Mouse (Mus musculus): ENCODE measurements around the gene Gm21083.
"Not testable (repeated sequence)": the region's sequence is repeated elsewhere in the genome, so short reads cannot be mapped to it uniquely, and the experiment has no call there.

The Gm21083 gene

DNA sequence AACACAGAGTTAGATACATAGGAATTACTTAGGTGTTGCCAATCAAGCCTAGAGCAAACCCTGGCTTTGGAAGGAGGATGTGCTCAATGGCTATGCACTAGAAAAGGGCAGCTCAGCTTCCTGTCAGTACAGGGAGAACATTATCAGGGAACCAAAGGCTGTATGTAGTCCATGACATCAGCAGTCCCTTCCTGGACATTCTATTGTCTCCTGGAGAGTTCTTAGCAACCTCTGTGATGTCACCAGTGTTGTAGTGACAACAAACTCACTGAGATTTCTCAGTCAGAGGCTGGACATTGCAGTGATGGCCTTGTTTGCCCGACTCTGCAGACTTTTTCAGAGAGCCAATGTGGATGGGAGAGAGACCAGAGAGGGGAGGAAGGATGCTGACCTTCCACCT, at the start of gene Gm21083:
Gene Gm21083, plus strand, starts transcription at position 301 of the 400 bp plus-strand sequence.
- DNase-seq (ENCODE audit: low spot score): not testable (repeated sequence)

DNA sequence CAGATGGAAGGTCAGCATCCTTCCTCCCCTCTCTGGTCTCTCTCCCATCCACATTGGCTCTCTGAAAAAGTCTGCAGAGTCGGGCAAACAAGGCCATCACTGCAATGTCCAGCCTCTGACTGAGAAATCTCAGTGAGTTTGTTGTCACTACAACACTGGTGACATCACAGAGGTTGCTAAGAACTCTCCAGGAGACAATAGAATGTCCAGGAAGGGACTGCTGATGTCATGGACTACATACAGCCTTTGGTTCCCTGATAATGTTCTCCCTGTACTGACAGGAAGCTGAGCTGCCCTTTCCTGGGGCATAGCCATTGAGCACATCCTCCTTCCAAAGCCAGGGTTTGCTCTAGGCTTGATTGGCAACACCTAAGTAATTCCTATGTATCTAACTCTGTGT, 48.0 kb upstream of the Gm21083 start, which contains the start of gene Gm21190:
Gene Gm21190, minus strand, starts transcription at position 101 of the 400 bp plus-strand sequence.
- not testable (repeated sequence) for DNase-seq (ENCODE audit: low spot score)

DNA sequence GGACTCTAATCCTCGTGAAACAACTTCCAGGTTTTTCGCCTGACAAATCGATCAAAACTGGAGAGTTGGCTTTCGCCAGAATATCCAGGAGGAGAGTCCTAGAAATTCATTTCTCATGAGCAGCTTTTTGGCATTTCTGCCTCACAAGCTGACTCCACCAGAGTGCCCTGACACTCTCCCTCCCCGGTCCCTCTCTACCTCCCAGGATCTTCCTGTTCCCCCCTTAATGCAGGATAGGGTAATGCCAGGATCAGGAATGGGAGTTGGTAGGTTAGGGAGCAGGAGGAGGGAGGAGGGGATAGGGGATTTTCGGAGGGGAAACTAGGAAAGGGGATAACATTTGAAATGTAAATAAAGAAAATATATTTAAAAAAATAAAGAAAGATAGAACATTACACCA, 28.5 kb upstream of the Gm21083 start:
- DNase-seq (ENCODE audit: low spot score): not testable (repeated sequence)

DNA sequence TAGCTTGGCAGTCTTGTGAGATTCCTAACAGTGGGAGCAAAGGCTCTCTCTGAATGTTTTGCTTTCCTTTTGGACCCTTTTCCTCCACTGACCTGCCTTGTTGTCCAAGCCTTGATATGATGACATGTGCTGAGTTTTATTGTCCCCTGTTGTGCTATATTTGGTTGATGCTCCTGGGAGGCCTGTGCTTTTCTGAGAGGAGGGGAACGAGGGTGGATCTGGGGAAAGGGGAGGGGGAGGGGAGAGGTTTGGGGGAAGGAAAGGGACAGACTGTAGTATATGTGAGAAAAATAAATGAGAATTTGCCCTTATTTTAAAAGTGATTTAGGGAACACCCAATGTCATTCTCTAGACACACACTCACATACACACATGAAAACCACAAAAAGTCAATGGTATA, 28.0 kb upstream of the Gm21083 start:
- DNase-seq (ENCODE audit: low spot score): peak; percentile 23

DNA sequence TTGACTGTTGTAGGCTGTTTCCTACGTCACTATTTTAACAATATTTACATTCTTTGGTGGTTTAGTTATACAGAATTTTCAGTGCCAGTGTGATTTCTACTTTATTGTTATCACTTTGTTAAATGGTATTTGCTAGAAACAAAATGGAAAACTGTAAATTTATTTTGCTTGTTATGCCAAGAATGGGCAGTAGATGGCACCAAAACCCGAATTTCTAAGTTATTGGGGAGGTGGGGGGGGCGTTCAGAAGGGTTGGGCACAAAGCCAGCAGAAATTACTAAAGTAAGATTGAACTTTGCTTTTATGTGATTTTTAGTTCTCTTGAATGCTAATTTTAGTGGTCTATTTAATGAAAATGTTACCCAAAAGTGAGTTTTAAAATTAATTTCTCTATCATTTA, 27.5 kb upstream of the Gm21083 start:
- DNase-seq (ENCODE audit: low spot score): not testable (repeated sequence)

DNA sequence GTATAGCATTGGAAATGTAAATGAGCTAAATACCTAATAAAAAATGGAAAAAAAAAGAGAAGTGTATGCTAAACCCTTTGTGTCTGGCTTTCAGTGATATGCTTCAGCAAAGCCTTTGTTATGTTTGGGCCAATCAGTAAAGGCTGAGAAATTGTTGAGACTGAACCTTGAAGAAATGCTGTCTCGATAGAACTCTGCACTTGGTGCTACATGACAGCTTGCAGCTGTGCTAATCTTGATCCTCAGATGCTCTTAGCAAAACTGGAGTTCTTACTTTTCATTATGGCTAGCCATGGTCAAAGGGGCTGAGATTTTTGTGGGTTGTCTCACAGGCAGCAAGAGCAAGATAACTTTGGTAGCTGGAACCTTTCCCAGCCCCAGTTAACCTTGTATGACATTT, 18.5 kb upstream of the Gm21083 start:
- DNase-seq (ENCODE audit: low spot score): not testable (repeated sequence)

DNA sequence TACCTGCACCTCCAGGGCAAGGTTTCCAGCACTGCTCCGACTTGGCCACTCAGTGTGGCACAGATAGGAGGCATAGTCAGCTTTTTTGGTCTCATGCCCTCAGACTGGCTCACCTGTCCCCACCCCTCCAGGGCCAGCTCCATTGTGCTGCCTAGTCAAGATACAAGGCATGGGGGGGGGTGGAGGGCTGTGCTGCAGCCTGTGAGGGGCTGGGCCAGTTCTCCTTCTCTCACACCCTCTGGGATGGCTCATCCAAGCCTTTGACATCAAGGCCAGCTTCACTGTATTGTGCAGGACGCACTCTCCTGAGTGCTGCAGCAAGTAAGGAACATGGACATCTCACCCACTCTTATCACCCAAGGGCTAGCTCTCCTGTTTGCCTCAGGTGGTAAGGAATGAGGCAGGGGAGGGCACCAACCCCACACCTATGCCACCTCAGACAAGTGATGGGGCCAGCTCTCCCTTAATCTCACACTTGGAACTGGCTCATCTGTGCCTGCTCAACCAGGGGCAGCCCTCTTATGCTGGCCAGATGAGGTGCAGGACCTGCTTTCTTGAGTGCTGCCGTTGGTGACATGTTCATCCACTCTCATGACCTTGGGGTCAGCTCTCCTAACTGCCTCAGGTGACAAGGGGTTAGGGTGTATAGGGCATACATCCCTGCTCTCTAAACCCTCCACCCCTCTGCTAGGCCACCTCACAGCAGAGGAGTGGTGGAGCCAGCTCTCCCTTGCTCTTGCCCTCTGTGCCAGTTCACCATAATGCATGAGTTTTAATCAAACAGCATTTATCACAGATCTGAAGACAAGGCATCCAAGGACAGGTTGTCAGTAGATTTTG, 15.5 kb upstream of the Gm21083 start:
- not testable (repeated sequence) for DNase-seq (ENCODE audit: low spot score)

DNA sequence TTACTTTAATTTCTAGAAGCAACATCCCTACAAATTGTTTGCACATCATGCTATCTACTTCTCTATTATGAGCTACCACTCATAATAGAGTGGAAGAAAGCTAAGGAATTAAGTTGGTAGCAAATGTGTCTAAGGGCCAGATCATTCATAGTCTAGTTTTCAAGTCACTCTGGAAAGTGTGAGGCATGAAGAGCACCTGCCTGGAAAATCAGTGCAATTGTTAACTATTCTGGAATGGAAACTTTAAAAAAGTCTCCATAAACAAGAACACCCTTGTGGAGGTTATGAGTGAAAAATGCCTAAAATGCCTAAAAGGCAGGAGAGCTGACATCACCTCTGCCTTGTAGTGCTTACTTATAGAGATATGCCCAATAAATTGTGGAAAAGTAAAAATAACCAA, 3.4 kb upstream of the Gm21083 start:
- not testable (repeated sequence) for DNase-seq (ENCODE audit: low spot score)

DNA sequence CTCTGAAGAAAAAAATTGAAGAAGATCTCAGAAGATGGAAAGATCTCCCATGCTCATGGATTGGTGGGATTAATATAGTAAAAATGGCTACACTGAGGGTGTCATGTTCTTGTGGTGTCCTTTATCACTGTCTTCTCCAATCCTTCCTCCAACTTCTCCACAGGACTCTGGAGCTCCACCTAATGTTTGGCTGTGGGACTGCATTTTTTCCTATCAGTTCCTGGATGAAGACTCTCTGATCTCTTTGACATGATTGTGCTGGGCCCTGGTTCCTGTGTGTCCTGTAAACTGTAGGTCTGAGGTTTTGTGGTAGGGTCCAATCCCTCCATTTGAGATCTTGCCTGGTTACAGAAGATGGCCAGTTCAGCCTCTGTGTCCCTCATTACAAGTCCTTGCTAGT, 9.2 kb downstream of the Gm21083 start:
- not testable (repeated sequence) for DNase-seq (ENCODE audit: low spot score)

DNA sequence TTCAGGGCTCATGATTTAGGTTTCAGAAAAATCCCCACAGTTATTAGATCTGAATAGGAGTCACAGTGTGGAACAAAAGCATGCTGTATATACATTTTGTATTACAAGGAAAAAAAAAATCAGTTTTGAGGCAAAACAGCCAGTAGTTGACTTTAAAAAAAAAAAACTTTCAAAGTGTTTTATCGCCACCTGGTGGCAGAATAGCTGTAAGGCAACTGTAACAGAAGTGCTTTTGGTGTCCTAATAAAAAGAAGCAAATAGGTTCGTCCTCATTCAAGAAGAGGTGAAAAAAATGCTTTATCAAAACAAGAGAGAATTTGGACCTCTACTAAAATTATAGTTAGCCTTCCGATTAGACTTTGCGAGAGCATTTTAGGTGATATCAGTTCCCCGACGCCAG, 11.2 kb downstream of the Gm21083 start:
- peak; percentile 76 for DNase-seq (ENCODE audit: low spot score)

DNA sequence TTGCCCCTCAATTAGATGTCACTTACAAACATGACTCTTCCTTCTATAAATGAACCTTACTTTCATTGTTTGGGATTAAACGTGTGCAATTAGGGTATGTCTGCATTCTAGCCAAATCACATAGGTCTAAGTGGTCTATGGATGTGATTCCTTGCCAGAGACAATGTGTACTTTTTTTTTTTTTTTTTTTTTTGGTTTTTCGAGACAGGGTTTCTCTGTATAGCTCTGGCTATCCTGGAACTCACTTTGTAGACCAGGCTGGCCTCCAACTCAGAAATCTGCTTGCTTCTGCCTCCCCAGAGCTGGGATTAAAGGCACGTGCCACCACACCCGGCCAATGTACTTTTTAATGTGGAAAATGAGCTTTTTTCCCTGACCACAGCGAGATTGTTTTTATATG, 13.5 kb downstream of the Gm21083 start:
- not testable (repeated sequence) for DNase-seq (ENCODE audit: low spot score)

DNA sequence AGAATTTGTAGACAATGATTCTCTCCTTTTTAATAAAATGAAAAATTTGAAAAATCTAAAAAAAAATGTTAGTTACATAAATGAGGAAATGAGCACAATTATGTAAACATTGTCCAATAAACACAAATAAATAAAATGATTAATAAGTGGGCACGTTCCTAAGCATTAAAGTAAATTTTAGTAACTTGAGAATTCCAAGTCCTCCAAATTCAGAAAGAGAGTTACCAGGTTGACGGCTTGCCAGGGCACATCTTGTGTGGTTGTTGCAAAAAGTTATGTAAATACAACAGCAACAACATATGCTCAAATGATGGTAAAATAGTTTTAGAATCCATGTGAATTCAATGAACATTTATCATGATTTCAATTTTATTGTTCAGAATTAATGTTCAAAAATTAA, 14.4 kb downstream of the Gm21083 start:
- not testable (repeated sequence) for DNase-seq (ENCODE audit: low spot score)

DNA sequence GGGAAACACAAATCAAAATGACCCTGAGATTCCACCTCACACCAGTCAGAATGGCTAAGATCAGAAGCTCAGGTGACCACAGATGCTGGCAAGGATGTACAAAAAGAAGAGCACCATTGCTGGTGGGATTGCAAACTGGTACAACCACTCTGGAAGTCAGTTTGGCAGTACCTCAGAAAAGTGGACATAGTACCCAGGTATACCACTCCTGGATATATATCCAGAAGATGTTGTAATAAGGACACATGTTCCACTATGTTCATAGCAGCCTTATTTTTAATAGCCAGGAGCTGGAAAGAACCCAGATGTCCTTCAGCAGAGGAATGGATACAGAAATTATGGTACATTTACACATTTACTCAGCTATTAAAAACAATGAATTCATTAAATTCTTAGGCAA, 21.7 kb downstream of the Gm21083 start:
- not testable (repeated sequence) for DNase-seq (ENCODE audit: low spot score)

DNA sequence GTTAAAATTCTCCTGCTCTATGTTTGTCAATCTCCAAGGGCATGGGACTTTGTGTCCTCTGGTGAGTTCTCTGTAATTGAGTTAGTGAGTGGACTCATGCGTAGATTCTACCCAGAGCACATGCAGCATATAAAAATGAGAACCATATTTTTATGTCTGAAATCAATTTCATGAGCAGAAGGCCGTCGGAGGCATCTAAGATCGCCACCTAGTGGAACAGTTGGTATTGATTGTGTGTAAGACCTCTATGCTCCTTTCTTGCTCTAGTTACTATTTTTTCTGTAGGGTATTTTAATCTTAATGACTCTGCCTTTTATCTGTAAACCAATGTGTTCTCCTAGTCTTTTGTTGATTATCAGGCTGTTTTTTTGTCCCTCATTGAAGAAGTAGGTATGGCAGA, 23.2 kb downstream of the Gm21083 start:
- DNase-seq (ENCODE audit: low spot score): peak; percentile 39

DNA sequence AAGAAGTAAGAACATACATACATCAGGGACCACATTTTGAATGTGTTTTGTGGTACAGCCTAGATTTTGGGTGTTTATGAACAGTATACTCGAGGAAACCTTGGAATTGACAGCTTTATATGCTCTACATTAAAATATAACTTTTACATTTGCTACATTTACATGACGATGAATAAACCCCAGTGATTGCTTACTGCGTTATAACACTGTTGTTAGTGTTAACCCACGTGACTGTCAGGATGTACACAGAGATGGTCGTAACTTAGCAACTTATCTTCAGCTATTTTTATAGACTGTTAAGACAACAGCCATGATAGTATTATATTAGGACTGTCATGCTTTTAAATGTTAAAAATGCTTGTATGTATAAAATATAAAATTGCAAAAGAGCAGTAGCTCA, 24.3 kb downstream of the Gm21083 start:
- DNase-seq (ENCODE audit: low spot score): not testable (repeated sequence)

DNA sequence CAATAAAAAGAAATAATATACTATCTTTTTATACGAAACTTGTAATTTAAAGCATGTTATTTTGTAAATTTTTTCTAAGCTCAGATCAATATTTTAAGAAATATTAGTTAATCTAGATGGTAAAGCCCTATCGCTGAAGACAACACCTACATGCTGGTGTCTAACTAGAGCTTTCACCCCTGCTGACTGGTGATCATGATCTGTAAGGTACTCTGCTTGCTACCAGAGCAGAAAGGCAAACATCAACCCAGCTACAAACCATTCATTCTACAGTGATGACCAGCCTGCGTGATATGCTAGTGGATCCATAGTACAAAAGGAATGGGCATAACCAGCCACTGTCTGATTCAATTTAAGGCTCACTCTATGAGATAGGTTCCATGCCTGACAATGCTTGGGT, 24.8 kb downstream of the Gm21083 start:
- not testable (repeated sequence) for DNase-seq (ENCODE audit: low spot score)

DNA sequence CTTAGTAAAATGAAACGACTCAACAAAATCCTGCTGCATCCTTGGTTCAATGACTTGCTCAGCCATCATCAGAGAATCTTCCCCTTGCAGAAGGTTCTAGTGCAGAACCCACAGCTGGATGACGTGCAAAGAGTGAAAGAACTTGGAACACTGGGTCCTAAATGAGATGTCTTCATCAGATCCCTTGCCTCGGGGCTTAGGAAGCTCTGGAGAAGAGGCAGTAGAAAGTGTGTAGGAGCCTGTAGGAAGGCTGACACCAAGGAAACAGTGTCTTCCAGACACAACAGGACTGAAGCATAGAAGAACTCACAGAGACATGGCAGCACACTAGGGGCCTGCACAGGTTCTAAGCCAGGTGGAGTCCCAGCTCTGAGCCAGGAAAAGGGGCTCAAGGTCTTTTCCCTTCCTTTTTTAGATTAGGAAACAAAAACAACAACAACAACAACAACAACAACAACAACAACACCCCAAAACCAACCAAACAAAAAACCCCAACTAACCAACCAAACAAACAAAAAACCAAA, 25.4 kb downstream of the Gm21083 start:
- peak; percentile 13 for DNase-seq (ENCODE audit: low spot score)

DNA sequence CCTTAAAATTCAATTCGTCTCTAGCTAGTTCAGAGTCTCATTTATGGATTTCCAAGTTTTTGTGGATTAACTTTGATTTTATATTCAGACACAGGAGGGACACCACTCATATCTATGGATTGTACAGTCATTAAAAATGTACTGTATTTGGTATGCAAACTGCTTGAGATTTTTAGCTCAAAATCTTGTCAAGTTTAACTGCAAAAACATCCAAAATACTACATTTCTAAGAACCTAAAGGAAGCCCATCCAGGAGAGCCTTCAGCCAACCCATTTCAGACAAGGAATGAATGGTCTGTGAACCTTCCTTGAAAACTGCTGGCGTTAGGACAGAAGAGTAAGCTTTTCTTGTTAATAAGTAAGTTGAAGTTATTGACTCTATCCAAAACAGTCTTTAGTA, 25.9 kb downstream of the Gm21083 start:
- DNase-seq (ENCODE audit: low spot score): not testable (repeated sequence)

DNA sequence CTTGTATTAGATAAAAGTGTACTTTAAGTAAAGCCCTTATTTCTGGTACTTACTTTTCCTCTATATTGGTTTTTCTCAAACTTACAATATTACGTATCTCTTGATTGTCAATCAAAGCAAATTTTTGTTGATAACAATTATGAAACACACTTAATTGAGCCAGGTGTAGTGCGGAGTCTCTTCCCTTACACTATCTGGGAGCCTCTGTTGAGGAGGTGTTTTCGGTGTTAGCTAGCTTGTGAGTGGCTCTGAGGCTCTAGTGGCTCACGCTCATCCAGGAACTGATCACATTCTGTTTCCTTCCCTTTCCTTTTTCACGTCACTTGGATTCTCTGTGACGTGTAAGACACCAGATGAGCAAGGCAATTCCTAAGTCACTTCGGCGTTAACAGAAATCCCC, 26.5 kb downstream of the Gm21083 start:
- not testable (repeated sequence) for DNase-seq (ENCODE audit: low spot score)

DNA sequence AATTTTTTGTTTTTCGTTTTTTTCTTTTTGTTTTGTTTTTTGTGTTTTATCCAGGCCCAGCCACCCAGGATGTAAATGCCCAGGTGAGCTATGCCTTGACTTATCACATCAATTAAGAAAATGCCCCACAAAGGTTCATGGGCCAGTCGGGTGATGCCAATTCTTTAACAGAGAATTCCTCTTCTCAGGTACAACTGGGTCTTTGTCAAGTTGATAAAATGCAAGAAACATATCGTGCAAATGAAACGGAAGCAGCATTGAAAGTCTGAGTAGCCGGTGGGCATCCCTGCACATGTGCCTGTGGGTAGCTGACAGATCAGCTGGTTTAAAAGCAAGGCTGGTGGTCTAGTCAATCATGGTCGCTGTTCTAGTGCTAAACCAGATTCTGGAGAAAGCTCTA, 29.5 kb downstream of the Gm21083 start:
- DNase-seq (ENCODE audit: low spot score): not testable (repeated sequence)

DNA sequence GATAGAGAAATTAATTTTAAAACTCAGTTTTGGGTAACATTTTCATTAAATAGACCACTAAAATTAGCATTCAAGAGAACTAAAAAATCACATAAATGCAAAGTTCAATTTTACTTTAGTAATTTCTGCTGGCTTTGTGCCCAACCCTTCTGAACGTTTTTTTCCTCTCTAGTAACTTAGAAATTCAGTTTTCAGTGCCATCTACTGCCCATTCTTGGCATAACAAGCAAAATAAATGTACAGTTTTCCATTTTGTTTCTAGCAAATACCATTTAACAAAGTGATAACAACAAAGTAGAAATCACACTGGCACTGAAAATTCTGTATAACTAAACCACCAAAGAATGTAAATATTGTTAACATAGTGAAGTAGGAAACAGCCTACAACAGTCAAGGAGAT, 33.6 kb downstream of the Gm21083 start:
- DNase-seq (ENCODE audit: low spot score): peak; percentile 52

DNA sequence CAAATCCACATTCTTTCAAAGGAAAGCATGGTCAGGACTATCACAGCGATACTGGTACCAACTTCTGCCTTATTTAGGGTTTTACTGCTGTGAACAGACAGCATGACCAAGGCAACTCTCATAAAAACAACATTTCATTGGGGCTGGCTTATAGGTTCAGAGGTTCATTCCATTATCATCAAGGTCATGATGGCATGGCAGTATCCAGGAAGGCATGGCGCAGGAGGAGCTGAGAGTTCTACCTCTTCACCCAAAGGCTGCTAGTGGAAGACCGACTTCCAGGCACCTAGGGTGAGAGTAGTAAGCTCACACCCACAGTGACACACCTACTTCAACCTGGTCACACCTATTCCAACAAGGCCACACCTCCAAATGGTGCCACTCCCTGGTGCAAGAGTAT, 39.1 kb downstream of the Gm21083 start:
- not testable (repeated sequence) for DNase-seq (ENCODE audit: low spot score)

DNA sequence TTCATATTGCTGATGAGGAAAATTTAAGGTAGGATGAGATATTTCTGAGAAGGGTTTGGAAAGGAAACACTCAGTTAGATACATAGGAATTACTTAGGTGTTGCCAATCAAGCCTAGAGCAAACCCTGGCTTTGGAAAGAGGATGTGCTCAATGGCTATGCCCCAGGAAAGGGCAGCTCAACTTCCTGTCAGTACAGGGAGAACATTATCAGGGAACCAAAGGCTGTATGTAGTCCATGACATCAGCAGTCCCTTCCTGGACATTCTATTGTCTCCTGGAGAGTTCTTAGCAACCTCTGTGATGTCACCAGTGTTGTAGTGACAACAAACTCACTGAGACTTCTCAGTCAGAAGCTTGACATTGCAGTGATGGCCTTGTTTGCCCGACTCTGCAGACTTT, 41.6 kb downstream of the Gm21083 start, which contains the start of gene Speer4d:
Gene Speer4d, plus strand, starts transcription at position 301 of the 400 bp plus-strand sequence.
- DNase-seq (ENCODE audit: low spot score): not testable (repeated sequence)
